Mouse (Mus musculus) v-Abl transformed pro-B cells (cell line): Measurements from ENCODE around the gene Fam160a2.
"Not testable (repeated sequence)": the region's sequence is repeated elsewhere in the genome, so short reads cannot be mapped to it uniquely, and the experiment has no call there.

Experiments used
- in situ Hi-C, 2 experiments: fragments of 400-800 bp; cut with MboI; formaldehyde crosslinking; loops; one replicate each; pipeline ENCODE4 v1.15.1; 2025; ENCODE audit not compliant: unreplicated experiment in 2 of 2

Fam160a2 gene

DNA sequence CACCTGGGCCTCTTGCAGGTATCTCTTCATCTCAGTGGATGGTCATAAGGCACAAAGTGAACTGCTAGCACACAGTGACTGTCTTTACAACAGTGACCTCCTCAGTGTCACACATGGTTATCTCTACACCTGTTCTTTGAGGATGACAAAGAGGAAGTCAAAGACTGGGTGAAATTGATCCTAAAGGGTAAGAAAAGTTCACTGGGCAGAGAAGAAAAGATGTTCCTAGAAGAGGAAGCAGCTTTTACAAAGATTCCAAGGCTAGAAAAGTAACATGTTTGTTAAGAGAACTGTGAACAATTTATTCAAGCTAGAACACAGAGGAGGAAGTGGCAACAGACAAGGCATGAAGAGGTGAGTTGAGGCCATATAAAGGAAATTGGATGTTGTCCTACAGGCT, 3.7 kb downstream of the Fam160a2 start:
- in situ Hi-C loops, result loop anchor here in 1 of 2 experiments (25.0 kb wide), 2 partner anchors 841 to 1209 kb away; partner anchors contain the start of genes Olfr648 and Olfr649

DNA sequence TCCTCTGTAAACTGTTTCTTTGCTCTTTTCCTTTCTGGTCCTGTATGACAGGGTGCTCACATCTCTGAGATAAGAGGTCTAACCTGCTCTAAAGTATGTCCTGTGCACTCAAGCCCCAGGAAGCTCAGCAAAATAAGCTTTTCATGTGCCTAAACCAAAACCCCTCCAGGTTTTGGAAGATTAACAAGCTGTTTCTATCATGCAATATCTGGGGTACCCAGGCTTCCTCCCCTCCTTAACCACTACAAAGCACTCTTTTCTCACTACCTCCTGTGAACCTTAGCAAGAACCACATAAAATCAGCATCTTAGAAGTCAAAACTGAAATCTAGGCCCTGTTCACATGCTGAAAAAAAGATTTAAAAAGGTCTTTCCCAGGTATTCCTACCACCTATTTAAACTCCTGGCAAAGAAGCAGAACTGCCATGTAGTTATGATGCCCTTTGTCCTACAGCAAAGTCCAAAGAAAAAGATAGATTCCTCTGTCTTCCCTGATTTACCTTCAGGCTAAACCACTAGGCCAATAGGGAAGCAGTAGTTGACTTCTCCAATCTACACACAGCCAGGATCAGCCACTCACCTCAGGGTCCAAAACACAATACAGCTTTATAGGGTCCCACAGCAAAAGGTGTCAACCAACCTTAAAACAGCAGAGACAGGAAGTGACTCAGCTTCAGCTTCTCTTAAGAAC, 4.6 kb downstream of the Fam160a2 start:
- in situ Hi-C loops, result loop anchor here in 1 of 2 experiments (25.0 kb wide), 2 partner anchors 842 to 1208 kb away; partner anchors contain the start of genes Olfr648 and Olfr649

DNA sequence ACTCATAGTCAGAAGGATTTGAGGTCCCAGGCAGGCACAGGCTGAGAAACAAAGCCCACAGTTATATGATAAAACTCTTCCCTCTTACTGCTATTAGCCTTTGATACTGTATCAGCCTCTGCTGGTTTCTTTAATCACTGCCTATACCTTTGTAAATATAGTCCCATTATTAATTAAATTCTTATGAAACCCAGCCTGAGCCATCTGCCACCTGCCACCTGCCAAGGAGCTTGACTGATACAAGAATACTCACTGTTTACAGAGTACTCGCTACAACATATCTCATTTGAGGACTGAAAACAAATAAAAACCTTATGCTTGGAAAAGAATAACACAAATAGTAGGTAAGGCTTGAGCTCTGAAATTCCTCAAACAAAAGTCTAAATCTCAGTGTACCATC, 5.2 kb downstream of the Fam160a2 start:
- in situ Hi-C loops, result loop anchor here in 1 of 2 experiments (25.0 kb wide), 2 partner anchors 843 to 1207 kb away; partner anchors contain the start of genes Olfr648 and Olfr649

- in situ Hi-C loops, result loop anchor here in 1 of 2 experiments (25.0 kb wide), 2 partner anchors 847 to 1203 kb away; partner anchors contain the start of genes Olfr648 and Olfr649
Observed at GRCm38 (mm10) chr7:105390236-105390635, 9.6 kb downstream of the Fam160a2 start.

GRCm38 (mm10) chr7:105387696-105388095, 12.2 kb downstream of the Fam160a2 start:
- in situ Hi-C loops, result loop anchor here in 1 of 2 experiments (25.0 kb wide), 2 partner anchors 850 to 1200 kb away; partner anchors contain the start of genes Olfr648 and Olfr649

DNA sequence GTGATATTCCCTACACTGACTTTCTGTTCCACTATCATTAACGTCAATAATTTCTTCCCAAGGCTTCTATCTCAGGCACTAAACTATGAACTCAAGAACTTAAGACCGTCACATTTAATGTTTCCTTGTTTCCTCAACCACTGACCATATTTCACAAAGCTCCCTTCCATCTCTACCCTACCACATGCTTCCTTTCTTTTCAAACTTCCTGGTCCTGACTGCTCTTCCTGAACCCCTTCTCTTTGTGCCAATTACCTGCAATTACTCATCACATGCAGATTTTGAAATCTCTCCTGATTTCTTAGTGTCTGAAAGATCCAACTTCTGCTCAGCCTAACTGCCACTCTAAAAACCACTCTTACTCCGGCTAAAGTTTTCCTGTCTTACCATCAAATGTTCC, 19.5 kb downstream of the Fam160a2 start:
- in situ Hi-C loops, result loop anchor here in 1 of 2 experiments (25.0 kb wide), 2 partner anchors 857 to 1193 kb away; partner anchors contain the start of genes Olfr648 and Olfr649

DNA sequence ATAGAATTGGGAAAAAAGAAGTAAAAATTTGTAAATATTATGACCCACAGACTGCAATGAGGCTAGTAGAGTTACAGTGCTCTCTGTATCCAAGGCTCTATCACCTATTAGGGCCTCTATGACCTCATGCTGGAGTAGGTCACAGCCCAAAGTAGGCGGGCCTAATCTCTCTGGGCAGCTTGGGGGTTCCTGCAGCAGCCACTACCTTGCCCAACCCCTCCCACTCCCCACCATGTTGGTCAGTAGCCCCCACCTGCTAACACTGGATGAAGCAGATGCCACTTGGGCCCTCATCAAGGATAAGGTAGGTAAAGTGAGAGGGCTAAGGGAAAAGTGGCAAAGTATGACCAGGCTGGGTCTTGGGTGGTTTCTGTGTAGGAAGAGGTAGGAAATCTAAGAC, 25.0 kb downstream of the Fam160a2 start, which contains the start of gene Gm5901:
Gm5901 (plus strand) TSS at position 173 of the 400 bp plus-strand sequence.
- in situ Hi-C loops, result loop anchor here in 1 of 2 experiments (25.0 kb wide), 2 partner anchors 862 to 1188 kb away; partner anchors contain the start of genes Olfr648 and Olfr649

DNA sequence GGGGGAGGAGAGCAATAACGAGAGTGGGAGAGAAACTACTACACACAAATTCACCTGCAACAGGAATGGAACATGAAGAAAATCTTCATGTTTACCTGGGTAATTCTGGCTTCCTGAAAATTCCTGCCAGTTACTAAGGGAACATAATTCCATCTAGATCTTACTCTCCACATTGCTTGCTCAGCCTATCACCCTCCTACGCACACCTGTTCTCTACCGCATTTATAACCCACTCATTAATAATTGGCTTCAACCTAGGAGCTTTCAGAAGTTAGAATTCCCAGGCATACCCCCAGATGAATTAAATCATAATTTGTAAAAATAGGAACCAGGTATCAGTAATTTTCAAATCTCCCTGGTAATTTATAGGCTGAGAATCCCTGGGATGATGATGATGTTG, 25.9 kb downstream of the Fam160a2 start:
- in situ Hi-C loops, result no loop called here

DNA sequence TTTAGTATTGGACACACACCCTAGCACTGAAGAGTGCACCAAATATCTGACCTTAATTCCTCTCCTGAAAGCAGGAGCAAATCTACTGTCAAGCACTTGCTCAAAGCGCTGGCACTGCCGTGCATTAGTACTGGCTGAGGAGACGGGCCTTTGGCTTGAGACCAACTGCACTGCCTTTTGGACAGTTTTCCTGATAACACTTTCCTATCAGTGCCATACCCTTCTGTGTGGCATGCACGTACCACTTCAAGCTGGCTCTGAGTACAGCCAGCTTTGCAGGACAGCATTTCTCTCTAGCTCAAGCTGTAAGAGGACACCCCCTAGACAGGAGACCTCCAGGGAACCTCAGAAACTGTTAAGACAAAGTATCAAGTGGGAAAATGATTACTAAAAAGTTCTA, 26.3 kb downstream of the Fam160a2 start:
- in situ Hi-C loops, result no loop called here

- in situ Hi-C loops, result no loop called here
Observed at GRCm38 (mm10) chr7:105372912-105373311, 26.9 kb downstream of the Fam160a2 start.

- in situ Hi-C loops, result no loop called here
Observed at GRCm38 (mm10) chr7:105368521-105368920, 31.3 kb downstream of the Fam160a2 start.

GRCm38 (mm10) chr7:105367930-105368329, 31.9 kb downstream of the Fam160a2 start, which contains the start of gene Olfr692:
Gene Olfr692 (plus strand): TSS chr7:105368230.
- in situ Hi-C loops, result no loop called here

DNA sequence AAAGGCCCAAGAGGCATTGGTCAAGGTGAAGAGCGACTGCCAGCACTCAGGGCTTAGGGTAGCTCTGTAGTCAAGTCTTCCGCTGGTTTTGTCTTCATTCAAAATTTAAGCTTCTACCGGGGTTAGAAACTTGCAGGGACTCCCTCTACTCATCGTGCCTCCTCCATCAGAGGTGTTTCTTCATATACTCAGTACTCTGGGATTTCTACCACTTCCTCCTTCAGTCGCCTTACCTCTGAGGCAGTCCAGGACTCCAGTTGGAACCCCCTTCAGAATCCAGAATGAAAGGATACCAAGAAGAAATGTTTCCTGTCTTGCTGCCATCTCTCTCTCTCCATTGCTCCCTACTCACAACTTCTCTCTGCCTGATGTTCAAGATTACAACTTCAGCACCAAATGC, 32.6 kb downstream of the Fam160a2 start:
- in situ Hi-C loops, result no loop called here

- in situ Hi-C loops, result no loop called here
Observed at GRCm38 (mm10) chr7:105361713-105362112, 38.1 kb downstream of the Fam160a2 start.

GRCm38 (mm10) chr7:105356487-105356886, 43.4 kb downstream of the Fam160a2 start:
- in situ Hi-C loops, result not testable (repeated sequence)

DNA sequence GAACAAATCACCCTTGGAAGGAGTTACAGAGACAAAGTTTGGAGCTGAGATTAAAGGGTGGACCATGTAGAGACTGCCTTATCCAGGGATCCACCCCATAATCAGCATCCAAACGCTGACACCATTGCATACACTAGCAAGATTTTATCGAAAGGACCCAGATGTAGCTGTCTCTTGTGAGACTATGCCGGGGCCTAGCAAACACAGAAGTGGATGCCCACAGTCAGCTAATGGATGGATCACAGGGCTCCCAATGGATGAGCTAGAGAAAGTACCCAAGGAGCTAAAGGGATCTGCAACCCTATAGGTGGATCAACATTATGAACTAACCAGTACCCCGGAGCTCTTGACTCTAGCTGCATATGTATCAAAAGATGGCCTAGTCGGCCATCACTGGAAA, 43.8 kb downstream of the Fam160a2 start:
- in situ Hi-C loops, result not testable (repeated sequence)

DNA sequence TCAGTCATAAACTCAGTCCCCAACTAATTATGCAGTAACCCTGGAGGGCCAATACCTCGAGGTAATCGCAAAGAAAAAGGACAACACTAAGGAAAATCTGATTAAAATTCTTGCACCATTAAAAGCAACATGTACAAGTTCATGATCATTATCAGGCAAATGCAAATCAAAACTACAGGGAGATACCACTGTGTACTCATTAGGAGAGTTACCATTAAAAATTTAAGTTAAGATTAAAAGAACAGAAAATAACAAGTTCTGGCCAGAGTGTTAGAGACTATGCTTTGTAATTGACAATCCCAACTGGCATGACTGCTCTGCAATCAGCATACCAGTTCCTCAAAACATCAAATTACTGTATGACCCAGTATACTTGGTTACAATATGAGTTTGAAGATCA, 57.1 kb downstream of the Fam160a2 start:
- in situ Hi-C loops, result no loop called here

DNA sequence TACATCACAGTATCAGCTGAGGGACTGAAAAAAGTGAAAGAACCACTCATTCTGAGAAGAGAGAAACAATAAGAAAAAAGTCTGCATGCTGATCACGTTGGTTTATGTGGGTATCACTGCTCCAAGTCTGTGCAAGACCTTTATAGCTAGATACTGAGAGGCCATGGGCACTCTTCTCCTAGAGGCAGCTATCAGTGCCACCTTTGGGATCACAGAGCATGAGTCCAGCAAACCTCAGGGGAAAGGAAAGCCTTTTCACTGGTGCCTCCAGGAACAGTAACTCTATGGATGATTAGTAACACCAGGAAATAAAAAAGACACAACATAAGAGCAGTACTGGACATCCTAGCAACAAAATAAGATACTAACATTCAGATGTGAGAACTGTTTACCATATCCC, 57.7 kb downstream of the Fam160a2 start, which contains the start of gene Olfr691:
Olfr691 (minus strand) TSS at position 101 of the 400 bp plus-strand sequence.
- in situ Hi-C loops, result no loop called here

DNA sequence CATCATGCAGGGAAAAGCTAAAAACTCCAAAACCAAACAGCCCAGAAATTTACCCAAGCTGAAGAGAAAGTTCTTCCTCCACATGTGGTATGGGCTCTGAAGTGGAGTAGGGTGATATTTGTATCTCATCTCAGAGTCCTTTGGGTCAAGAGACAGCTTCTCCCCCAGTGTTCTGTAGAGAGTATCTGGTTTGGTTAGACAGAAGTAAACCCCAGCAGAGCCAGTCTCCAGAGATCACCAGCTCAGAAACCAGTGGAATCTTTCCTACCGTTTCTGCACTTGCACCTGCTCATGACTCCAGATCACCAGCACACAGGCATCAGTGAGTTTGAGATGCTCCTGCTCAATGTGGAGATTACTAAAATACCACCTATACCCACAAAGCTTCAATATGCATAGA, 65.8 kb downstream of the Fam160a2 start, which contains the start of gene Olfr690:
Olfr690 (minus strand) TSS at position 101 of the 400 bp plus-strand sequence.
- in situ Hi-C loops, result no loop called here

- in situ Hi-C loops, result no loop called here
Observed at GRCm38 (mm10) chr7:105325302-105325701, 74.6 kb downstream of the Fam160a2 start.
